Mouse (Mus musculus) stomach, postnatal 0 days (tissue): ENCODE data around the gene Olfr462.

Experiments
- CTCF ChIP-seq: IDR thresholded peaks from 2 replicates; pipeline ENCODE4 v1.5.1; 2016; ENCODE audit warnings: antibody characterized with exemption, low read depth, mild to moderate bottlenecking, moderate library complexity
- EP300 ChIP-seq: optimal IDR thresholded peaks from 2 replicates; pipeline ENCODE3; 2016; ENCODE audit warnings: antibody characterized with exemption

GRCm38 (mm10) chr11:87875436-87875835 lies 16.6 kb downstream of the Olfr462 start, which contains the start of gene Epx:
- TF ChIP-seq EP300 (no peak), CTCF (no peak)
